Mouse (Mus musculus) testis, adult 2 months (tissue): ENCODE data around the gene Vac14. TPM values are rescaled to one million over a fixed set of nuclear protein-coding genes. Genes with fewer than 3 reads are reported as not detected.

ENCODE experiments used
- H3K27ac ChIP-seq: fragments of 200-500 bp; 2 replicates; pipeline ENCODE4 v1.5.1; 2012; ENCODE audit warnings: low read depth, low read length; ENCODE audit not compliant: control insufficient read depth, insufficient read depth
- H3K27me3 ChIP-seq: fragments of 200-500 bp; 2 replicates; pipeline ENCODE4 v1.6.1; 2012; ENCODE audit warnings: mild to moderate bottlenecking, low read length, moderate library complexity; ENCODE audit not compliant: control insufficient read depth, insufficient read depth
- H3K36me3 ChIP-seq: fragments of 200-500 bp; 2 replicates; pipeline ENCODE4 v1.6.1; 2012; ENCODE audit warnings: mild to moderate bottlenecking, low read length; ENCODE audit not compliant: control insufficient read depth, insufficient read depth
- H3K4me1 ChIP-seq: fragments of 200-500 bp; 2 replicates; pipeline ENCODE4 v1.6.1; 2012; ENCODE audit warnings: low read length; ENCODE audit not compliant: control insufficient read depth, insufficient read depth
- H3K4me3 ChIP-seq: fragments of 200-500 bp; 2 replicates; pipeline ENCODE4 v1.5.1; 2012; ENCODE audit warnings: low read depth, mild to moderate bottlenecking, low read length, moderate library complexity, mixed read lengths; ENCODE audit not compliant: control insufficient read depth
- CTCF ChIP-seq: fragments of 200-500 bp; IDR thresholded peaks from 2 replicates; pipeline ENCODE4 v1.5.1; 2012; ENCODE audit warnings: low read depth, mild to moderate bottlenecking, inconsistent platforms, low read length, moderate library complexity; ENCODE audit not compliant: control insufficient read depth, insufficient read depth, insufficient replicate concordance
- POLR2A ChIP-seq: fragments of 200-500 bp; IDR thresholded peaks from 2 replicates; pipeline ENCODE4 v1.6.1; 2012; ENCODE audit warnings: low read depth, mild to moderate bottlenecking, inconsistent platforms, low read length, moderate library complexity; ENCODE audit not compliant: control insufficient read depth
- polyA plus RNA-seq: library from polyadenylated mRNA; depleted of rRNA; stranded (reverse); fragments of >200 nt; gene quantifications from 2 replicates; pipeline ENCODE4 v1.2.3, GENCODE M21; 2012

The Vac14 gene
- polyA plus RNA-seq, 1 experiment = 11.8 TPM

GRCm38 (mm10) chr8:110648577-110648976 lies 30.2 kb downstream of the Vac14 start:
- Histone ChIP-seq H3K27ac (no peak overlapping the region), H3K4me3 (no peak overlapping the region), H3K4me1 (peaks cover 3% of the 10 kb centered on the region), H3K27me3 (no peaks in the 10 kb centered on the region), H3K36me3 (no peaks in the 10 kb centered on the region)
- no peak for TF ChIP-seq POLR2A
- TF ChIP-seq CTCF = no peak

GRCm38 (mm10) chr8:110649286-110649685 lies 30.9 kb downstream of the Vac14 start:
- Histone ChIP-seq H3K27me3 (no peaks in the 10 kb centered on the region), H3K4me3 (no peak overlapping the region), H3K36me3 (no peaks in the 10 kb centered on the region), H3K27ac (no peak overlapping the region), H3K4me1 (peaks cover 3% of the 10 kb centered on the region)
- TF ChIP-seq CTCF (no peak), POLR2A (no peak)

- TF ChIP-seq CTCF = peak; percentile 25; the same call in 1 of the 2 replicates
- no peak for TF ChIP-seq POLR2A
- peaks cover 3% of the 10 kb centered on the region for H3K4me1 ChIP-seq
- H3K4me3 ChIP-seq = no peak overlapping the region
- no peaks in the 10 kb centered on the region for H3K27me3 ChIP-seq
- H3K27ac ChIP-seq = no peak overlapping the region
- H3K36me3 ChIP-seq = no peaks in the 10 kb centered on the region
Observed at GRCm38 (mm10) chr8:110650838-110651237, 32.5 kb downstream of the Vac14 start.

GRCm38 (mm10) chr8:110651847-110652246 lies 33.5 kb downstream of the Vac14 start:
- H3K36me3 ChIP-seq = no peaks in the 10 kb centered on the region
- TF ChIP-seq CTCF (no peak), POLR2A (no peak)

GRCm38 (mm10) chr8:110654075-110655060 lies 36.0 kb downstream of the Vac14 start:
- Histone ChIP-seq H3K36me3 (no peaks in the 10 kb centered on the region), H3K4me1 (peaks cover 6% of the 10 kb centered on the region), H3K27ac (no peak overlapping the region), H3K4me3 (no peak overlapping the region), H3K27me3 (no peaks in the 10 kb centered on the region)
- TF ChIP-seq CTCF (no peak), POLR2A (no peak)

More at GRCm38 (mm10) chr8:110651847-110652246, 33.5 kb downstream of the Vac14 start:
- Histone ChIP-seq H3K27me3 (no peaks in the 10 kb centered on the region), H3K27ac (0 out of 2 replicates have a peak overlapping the region, but pooled peaks have one; percentile 10), H3K4me1 (peaks cover 3% of the 10 kb centered on the region), H3K4me3 (no peak overlapping the region)

- Histone ChIP-seq H3K4me3 (no peak overlapping the region), H3K4me1 (peaks cover 6% of the 10 kb centered on the region), H3K27me3 (no peaks in the 10 kb centered on the region), H3K27ac (no peak overlapping the region), H3K36me3 (no peaks in the 10 kb centered on the region)
- TF ChIP-seq POLR2A (no peak), CTCF (no peak)
Observed at GRCm38 (mm10) chr8:110655827-110656226, 37.4 kb downstream of the Vac14 start.

- Histone ChIP-seq H3K27ac (no peak overlapping the region), H3K27me3 (no peaks in the 10 kb centered on the region), H3K4me1 (peaks cover 3% of the 10 kb centered on the region), H3K36me3 (no peaks in the 10 kb centered on the region), H3K4me3 (no peak overlapping the region)
- TF ChIP-seq POLR2A (no peak), CTCF (no peak)
Observed at GRCm38 (mm10) chr8:110657661-110658060, 39.3 kb downstream of the Vac14 start.
